Mouse (Mus musculus): ENCODE measurements at regions not wholly inside any gene's neighbourhood (a gene's known extent, or its start where the extent isn't known, plus 50 kb on each side); places are given as distances from the start of the nearest gene placed in this dataset.

- whole genome bisulfite sequencing, result 64% methylated on average over 2 of the region's 2 CpGs
- Histone ChIP-seq H3K4me1 (ENCODE audit: control insufficient read depth, insufficient read depth, low read length) (0 out of 2 replicates have a peak, but pooled peaks cover 3% of the 10 kb centered on the region), H3K4me3 (ENCODE audit: insufficient read depth, low read depth, low read length) (no peak overlapping the region), H3K27ac (ENCODE audit: insufficient read depth, low read depth, low read length) (no peak overlapping the region)
- TF ChIP-seq CTCF (IDR thresholded peaks at IDR 0.05; ENCODE audit: insufficient read depth, low read depth, low read length), result no peak
- no peak for TF ChIP-seq POLR2A (IDR thresholded peaks at IDR 0.05; ENCODE audit: insufficient read depth, low read depth, low read length)
Measured at GRCm38 (mm10) chr16:39147151-39147550, 254.7 kb downstream of the Igsf11 start.

DNA sequence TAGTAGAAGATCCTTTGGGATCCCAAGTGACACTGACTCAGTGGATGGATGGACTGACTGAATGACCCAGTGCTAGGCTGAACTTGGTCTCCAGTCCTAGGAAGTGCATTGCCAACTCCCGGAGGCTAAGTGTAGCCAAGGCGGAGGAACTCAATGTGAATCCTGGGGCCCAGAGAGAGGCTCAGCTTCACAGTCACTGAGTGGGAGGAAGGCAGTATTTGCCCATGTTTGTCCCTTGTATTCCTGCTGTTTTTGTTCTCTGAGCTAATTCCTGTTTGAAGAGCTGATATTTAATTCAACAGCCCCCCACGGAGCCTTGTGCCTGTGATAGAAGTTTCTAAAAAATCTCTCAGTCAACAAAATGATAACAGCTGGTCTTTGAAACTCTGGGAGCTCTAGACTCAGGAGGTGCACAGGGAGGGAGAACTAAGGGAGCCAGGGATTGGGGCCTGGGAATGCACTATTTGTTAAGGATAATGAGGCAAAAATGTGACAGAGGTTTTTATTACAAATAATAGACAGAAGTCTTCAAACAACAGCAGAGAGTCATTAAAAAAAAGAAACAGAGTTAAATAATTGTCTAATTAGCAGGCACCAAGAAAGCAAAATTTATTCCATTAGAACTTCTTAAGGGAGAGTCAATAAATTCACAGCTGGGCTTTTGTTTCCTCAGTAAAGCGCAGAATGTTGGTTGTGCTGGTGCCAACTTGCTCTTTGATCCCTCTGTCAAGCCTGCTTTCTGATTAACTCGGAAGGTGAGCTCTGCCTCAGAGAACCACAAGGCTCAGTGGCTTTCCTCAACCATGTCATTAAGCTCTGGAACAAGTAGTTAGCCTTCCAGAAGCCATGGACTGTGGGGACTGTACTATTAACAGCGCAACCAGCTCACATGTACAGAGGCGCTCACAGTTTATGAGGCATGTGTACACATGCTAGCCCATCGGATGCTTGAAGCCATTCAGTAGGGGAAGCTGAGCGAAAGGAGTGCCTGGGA, 259.2 kb downstream of the Igsf11 start:
- 0 out of 2 replicates have a peak, but pooled peaks cover 3% of the 10 kb centered on the region for H3K4me1 ChIP-seq (ENCODE audit: control insufficient read depth, insufficient read depth, low read length)
- 55% methylated on average over 9 of the region's 9 CpGs for WGBS
- no peak overlapping the region for H3K27ac ChIP-seq (ENCODE audit: insufficient read depth, low read depth, low read length)
- H3K4me3 ChIP-seq (ENCODE audit: insufficient read depth, low read depth, low read length), result no peak overlapping the region
- TF ChIP-seq CTCF (IDR thresholded peaks at IDR 0.05; ENCODE audit: insufficient read depth, low read depth, low read length) (no peak), POLR2A (IDR thresholded peaks at IDR 0.05; ENCODE audit: insufficient read depth, low read depth, low read length) (no peak)

DNA sequence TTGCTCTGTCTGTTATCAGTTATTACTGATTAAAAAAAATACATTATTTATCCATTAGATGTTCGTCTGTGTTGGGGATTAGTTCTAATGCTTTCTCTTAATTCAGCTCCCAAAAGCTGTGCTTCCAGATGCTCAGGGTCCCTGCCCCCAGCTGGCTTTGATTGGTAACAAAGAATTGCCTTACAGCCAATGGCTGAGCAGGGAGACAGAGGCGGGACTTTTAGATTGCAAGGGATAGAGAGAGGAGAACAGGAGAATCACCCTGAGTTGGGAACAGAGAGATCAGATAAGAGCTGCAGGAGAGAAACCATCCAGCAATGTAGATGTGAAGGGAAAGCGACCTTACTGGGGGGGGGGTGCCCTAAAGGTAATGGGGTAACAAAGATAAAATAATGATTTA, 266.4 kb downstream of the Igsf11 start:
- no peak overlapping the region for H3K27ac ChIP-seq (ENCODE audit: insufficient read depth, low read depth, low read length)
- 51% methylated on average over 3 of the region's 3 CpGs for WGBS
- TF ChIP-seq POLR2A (IDR thresholded peaks at IDR 0.05; ENCODE audit: insufficient read depth, low read depth, low read length), result no peak
- TF ChIP-seq CTCF (IDR thresholded peaks at IDR 0.05; ENCODE audit: insufficient read depth, low read depth, low read length), result no peak
- no peaks in the 10 kb centered on the region for H3K4me1 ChIP-seq (ENCODE audit: control insufficient read depth, insufficient read depth, low read length)
- no peak overlapping the region for H3K4me3 ChIP-seq (ENCODE audit: insufficient read depth, low read depth, low read length)

DNA sequence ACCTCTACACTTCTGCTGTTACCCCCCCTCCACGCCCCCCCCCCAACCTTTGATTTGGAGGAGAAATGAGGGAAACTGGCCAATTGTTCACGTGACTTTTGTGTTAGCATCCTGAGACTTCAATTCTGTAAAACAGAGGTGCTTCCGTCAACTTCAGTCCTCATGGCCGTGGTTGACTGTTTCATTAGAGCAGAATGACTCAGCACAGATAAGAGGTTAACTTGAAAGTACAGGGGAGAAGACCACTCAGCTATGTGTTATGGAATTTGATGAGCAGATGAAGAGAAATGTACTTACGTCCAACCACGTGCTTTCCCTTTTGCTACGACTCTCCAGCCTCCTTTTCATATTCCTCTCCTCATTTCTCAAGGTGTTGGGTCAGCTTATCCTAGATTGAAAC, 267.3 kb downstream of the Igsf11 start:
- WGBS, result 84% methylated on average over 7 of the region's 7 CpGs
- TF ChIP-seq CTCF (IDR thresholded peaks at IDR 0.05; ENCODE audit: insufficient read depth, low read depth, low read length), result no peak
- TF ChIP-seq POLR2A (IDR thresholded peaks at IDR 0.05; ENCODE audit: insufficient read depth, low read depth, low read length), result no peak
- H3K4me3 ChIP-seq (ENCODE audit: insufficient read depth, low read depth, low read length), result no peak overlapping the region
- no peaks in the 10 kb centered on the region for H3K4me1 ChIP-seq (ENCODE audit: control insufficient read depth, insufficient read depth, low read length)
- H3K27ac ChIP-seq (ENCODE audit: insufficient read depth, low read depth, low read length), result no peak overlapping the region

GRCm38 (mm10) chr16:39162684-39163083, 270.2 kb downstream of the Igsf11 start:
- TF ChIP-seq CTCF (IDR thresholded peaks at IDR 0.05; ENCODE audit: insufficient read depth, low read depth, low read length), result no peak
- no peak for TF ChIP-seq POLR2A (IDR thresholded peaks at IDR 0.05; ENCODE audit: insufficient read depth, low read depth, low read length)
- no peaks in the 10 kb centered on the region for H3K4me1 ChIP-seq (ENCODE audit: control insufficient read depth, insufficient read depth, low read length)
- 42% methylated on average over 1 of the region's 1 CpGs for WGBS
- H3K4me3 ChIP-seq (ENCODE audit: insufficient read depth, low read depth, low read length), result no peak overlapping the region
- H3K27ac ChIP-seq (ENCODE audit: insufficient read depth, low read depth, low read length), result no peak overlapping the region

- Histone ChIP-seq H3K4me3 (ENCODE audit: insufficient read depth, low read depth, low read length) (no peak overlapping the region), H3K27ac (ENCODE audit: insufficient read depth, low read depth, low read length) (no peak overlapping the region)
- WGBS, result 87% methylated on average over 4 of the region's 4 CpGs
Measured at GRCm38 (mm10) chr16:39191861-39192260, 299.4 kb downstream of the Igsf11 start.

DNA sequence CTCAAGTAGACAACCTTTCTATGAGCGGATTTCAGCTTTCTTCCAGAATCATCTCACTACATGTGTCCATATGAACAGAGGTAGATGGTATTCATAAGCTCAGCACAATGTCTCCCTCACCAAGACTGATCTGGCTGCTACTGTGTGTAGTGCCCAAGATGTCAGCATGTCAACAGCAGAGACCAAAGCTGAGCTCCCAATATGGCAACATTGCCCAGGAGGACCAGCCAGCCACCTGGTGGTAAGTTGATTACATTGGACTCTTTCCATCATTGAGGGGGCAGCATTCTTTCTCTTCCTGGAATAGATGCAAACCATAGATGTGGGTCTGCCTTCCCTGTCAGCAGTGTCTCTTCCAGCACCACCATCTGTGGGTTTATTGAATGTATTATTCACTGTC, 303.0 kb downstream of the Igsf11 start:
- H3K4me1 ChIP-seq (ENCODE audit: control insufficient read depth, insufficient read depth, low read length), result no peaks in the 10 kb centered on the region
- WGBS, result 97% methylated on average over 1 of the region's 1 CpGs
- no peak overlapping the region for H3K4me3 ChIP-seq (ENCODE audit: insufficient read depth, low read depth, low read length)
- TF ChIP-seq CTCF (IDR thresholded peaks at IDR 0.05; ENCODE audit: insufficient read depth, low read depth, low read length) (no peak), POLR2A (IDR thresholded peaks at IDR 0.05; ENCODE audit: insufficient read depth, low read depth, low read length) (no peak)
- H3K27ac ChIP-seq (ENCODE audit: insufficient read depth, low read depth, low read length), result no peak overlapping the region

More at GRCm38 (mm10) chr16:39191861-39192260, 299.4 kb downstream of the Igsf11 start:
- no peaks in the 10 kb centered on the region for H3K4me1 ChIP-seq (ENCODE audit: control insufficient read depth, insufficient read depth, low read length)
- TF ChIP-seq POLR2A (IDR thresholded peaks at IDR 0.05; ENCODE audit: insufficient read depth, low read depth, low read length) (no peak), CTCF (IDR thresholded peaks at IDR 0.05; ENCODE audit: insufficient read depth, low read depth, low read length) (no peak)

- no peak overlapping the region for H3K27ac ChIP-seq (ENCODE audit: insufficient read depth, low read depth, low read length)
- WGBS, result 56% methylated on average over 2 of the region's 2 CpGs
- H3K4me1 ChIP-seq (ENCODE audit: control insufficient read depth, insufficient read depth, low read length), result no peaks in the 10 kb centered on the region
- no peak overlapping the region for H3K4me3 ChIP-seq (ENCODE audit: insufficient read depth, low read depth, low read length)
- no peak for TF ChIP-seq CTCF (IDR thresholded peaks at IDR 0.05; ENCODE audit: insufficient read depth, low read depth, low read length)
- no peak for TF ChIP-seq POLR2A (IDR thresholded peaks at IDR 0.05; ENCODE audit: insufficient read depth, low read depth, low read length)
Measured at GRCm38 (mm10) chr16:39196896-39197295, 304.4 kb downstream of the Igsf11 start.

DNA sequence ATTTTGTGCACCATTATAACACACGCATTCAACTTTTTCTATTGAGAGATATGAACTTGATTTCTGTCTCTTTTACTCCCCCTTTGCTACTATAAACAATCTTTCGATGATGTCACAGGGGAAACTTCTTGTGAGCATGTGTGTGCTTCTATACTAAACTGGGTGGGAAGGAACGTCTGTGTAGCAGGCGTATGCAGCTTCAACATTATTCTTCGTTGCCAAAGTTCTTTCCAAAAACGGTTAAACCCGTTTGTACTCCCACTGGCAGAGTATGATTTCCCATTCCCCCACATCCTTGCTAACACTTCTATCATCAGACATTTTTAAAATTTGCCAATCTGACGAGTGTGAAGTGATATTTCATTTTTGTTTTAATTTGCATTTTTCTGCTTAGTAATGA, 331.1 kb downstream of the Igsf11 start:
- Histone ChIP-seq H3K27ac (ENCODE audit: insufficient read depth, low read depth, low read length) (no peak overlapping the region), H3K4me1 (ENCODE audit: control insufficient read depth, insufficient read depth, low read length) (no peaks in the 10 kb centered on the region), H3K4me3 (ENCODE audit: insufficient read depth, low read depth, low read length) (no peak overlapping the region)
- TF ChIP-seq CTCF (IDR thresholded peaks at IDR 0.05; ENCODE audit: insufficient read depth, low read depth, low read length) (no peak), POLR2A (IDR thresholded peaks at IDR 0.05; ENCODE audit: insufficient read depth, low read depth, low read length) (no peak)
- 78% methylated on average over 8 of the region's 8 CpGs for WGBS

Measured in olfactory bulb, adult 2 months (tissue).